In genomic region chr4:154201511-154201910, GRCm38 (mm10) we compare ENCODE assay signal across 17 mouse cellular contexts. TPM values are rescaled to one million over a fixed set of nuclear protein-coding genes. Genes with fewer than 3 reads are reported as not detected.
"Had no signal": no experiment of that assay in that cellular context is flagged by ENCODE, and none has a peak within 500 bp of the region (broad histone marks: within the 10 kb centered on the region; RNA-seq: fewer than 3 reads in every experiment).

No protein-coding gene starts in this region.

- H3K4me2 ChIP-seq: lung, embryonic 14.5 days; midbrain, embryonic 11.5 days; midbrain, embryonic 13.5 days; midbrain, embryonic 15.5 days; neural tube, embryonic 13.5 days; neural tube, embryonic 15.5 days had no signal

- H3K4me3 ChIP-seq: midbrain, embryonic 13.5 days; midbrain, embryonic 15.5 days; myocyte; neural tube, embryonic 13.5 days; neural tube, embryonic 15.5 days had no signal

- H3K27ac ChIP-seq: midbrain, embryonic 13.5 days; midbrain, embryonic 15.5 days; neural tube, embryonic 13.5 days; neural tube, embryonic 15.5 days had no signal

- DNase-seq: lung, adult 18-20 months; lung, embryonic 14.5 days; lung, postnatal 10 days; lung, postnatal 4 days; right cerebral cortex, adult 18-20 months; right cerebral cortex, postnatal 25 days; right cerebral cortex, postnatal 4 days; spleen, adult 18-20 months; thymus, adult 18-20 months; thymus, postnatal 14 days; thymus, postnatal 36 days had no signal

- H3K27me3 ChIP-seq: midbrain, embryonic 13.5 days; midbrain, embryonic 15.5 days; neural tube, embryonic 13.5 days; neural tube, embryonic 15.5 days had no signal

- H3K9ac ChIP-seq: lung, embryonic 14.5 days; midbrain, embryonic 13.5 days; midbrain, embryonic 15.5 days; neural tube, embryonic 13.5 days; neural tube, embryonic 15.5 days had no signal

- H3K9me3 ChIP-seq: midbrain, embryonic 13.5 days; midbrain, embryonic 15.5 days; neural tube, embryonic 13.5 days; neural tube, embryonic 15.5 days had no signal

- H3K36me3 ChIP-seq: midbrain, embryonic 13.5 days; midbrain, embryonic 15.5 days; neural tube, embryonic 13.5 days; neural tube, embryonic 15.5 days had no signal

- ATAC-seq: midbrain, embryonic 13.5 days; midbrain, embryonic 15.5 days had no signal

RNA-seq across cellular contexts. Expression of gene Megf6, which starts 31.0 kb away (rescaled TPM):
- polyA plus RNA-seq: myocyte had no signal
